Mouse (Mus musculus) spleen, adult 18-20 months (tissue): ENCODE results near the gene Epor.

ENCODE experiments used
- DNase-seq, 2 experiments: peaks; one replicate each; pipeline ENCODE4 v3.0.0; 2022; ENCODE audit warnings: mixed read lengths in 2 of 2

Gene Epor

GRCm38 (mm10) chr9:21935466-21936131, 27.7 kb downstream of the Epor start:
- no peak for DNase-seq

DNA sequence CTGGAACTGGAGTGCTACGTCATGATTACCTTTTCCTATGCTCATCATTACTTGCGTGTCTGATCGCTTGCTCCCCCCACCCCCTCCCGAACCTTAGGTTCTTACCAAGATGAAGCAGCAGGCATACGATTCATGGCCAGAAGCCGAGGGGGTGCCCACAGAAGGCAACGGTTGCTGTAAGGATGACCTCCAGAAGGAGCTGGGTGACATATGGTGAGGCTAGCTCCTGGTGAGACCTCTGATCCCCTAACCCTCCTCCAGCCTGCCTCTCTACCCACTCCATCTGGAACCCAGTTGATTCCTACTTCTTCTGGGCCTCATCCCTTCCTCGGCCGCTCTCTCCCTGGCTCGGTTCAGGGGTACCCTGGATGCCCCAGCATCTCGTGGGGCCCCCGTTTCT, 29.3 kb downstream of the Epor start:
- no peak for DNase-seq

DNA sequence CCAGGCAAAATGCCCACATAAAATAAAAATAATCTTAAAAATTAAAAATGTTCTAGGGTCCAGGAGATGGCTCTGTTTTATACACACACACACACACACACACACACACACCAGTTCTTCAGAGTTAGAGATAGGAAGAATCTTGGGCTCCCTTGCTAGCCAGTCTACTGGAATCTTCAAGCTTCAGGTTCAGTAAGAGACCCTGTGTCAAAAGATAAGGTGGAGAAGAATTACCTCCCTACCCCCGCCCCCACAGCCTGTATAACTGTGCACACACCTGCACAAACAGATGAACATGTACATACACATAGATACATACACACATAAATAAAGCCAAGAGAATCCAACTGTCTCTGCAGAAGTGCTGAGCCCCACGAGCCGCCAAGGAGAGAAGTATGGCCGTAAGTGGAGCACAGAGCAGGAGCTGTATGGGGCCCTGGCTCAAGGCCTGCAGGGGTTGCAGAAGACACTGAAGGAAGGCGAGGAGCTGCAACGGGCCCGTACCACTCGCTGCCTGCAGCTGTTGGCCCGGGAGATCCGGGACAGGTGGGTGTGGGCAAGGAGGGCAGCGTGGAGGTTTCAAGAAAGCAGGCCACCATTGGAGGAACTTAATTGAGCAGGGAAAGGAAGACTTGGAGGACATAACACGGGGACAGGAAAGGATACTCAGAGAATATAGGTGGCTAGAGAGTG, 30.7 kb downstream of the Epor start:
- DNase-seq: no peak

DNA sequence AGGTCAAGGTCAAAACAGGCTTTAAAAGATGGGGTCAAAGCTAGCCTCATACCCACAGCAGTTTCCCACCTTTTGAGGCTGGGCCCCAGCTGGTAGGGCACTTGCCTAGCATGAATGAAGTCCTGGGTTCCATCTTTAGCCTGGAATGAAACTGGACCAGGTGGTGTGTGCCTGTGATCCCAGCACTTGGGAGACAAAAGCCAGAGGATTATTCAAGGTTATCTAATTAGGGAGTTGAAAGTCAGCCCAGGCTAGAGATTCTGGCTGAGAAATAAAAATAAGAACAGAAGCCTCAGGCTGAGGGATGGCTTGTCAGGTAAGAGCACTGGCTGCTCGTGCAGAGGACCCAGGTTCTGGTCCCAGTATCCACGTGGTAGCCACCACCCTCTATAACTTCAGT, 31.3 kb downstream of the Epor start:
- no peak for DNase-seq

DNA sequence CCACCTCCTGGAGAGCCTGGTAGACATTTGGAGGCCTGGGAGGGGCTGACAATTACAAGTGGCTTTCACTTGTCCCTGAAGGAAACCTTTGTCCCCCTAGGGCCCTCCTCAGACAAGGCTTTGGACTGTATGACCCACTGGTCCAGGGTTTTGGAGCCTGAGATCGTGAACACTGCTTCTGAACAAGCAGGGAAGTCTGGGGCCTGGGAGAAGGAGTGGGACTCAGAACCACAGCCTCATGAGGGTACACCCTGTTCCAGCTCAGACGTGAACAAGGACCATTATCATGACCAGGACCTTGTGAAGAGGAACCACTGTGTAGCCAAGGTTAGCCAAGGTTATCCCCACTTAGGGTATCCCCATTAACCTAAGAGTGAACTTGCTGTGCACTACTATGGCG, 34.1 kb downstream of the Epor start:
- DNase-seq: no peak

DNA sequence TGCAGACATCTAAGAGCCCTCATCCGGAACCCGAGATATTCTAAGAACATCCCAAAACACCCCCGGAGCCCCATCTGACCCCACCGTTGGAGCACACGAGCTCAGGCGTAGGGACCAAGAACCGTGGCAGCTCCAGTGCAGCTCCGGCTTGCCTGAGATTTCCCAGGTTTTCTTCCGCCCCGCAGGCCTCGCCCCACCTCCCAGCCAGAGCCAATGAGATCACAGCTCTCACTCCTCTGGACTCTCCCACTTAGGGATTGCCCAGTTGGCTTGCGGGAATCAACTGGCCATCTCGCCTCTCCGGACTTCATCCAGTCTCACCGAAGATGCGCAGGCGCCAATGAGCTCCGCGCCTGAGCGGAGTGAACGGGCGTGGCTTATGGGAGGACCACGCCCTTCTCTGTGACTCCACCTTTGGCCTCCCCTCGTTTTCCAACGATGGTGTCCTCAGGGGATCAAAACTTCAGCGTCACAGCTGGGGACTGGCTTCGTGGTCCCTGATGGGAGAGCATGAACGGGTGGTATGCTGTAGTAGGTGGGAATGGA, 36.0 kb downstream of the Epor start, which contains the start of the genes Ccdc159 and Tmem205:
TSS of gene Ccdc159 (plus strand) at position 264 of the 546 bp plus-strand sequence.
TSS of gene Tmem205 (minus strand) at position 349 of the 546 bp plus-strand sequence.
- peak; percentile 24 to 35 for DNase-seq

GRCm38 (mm10) chr9:21926784-21927183, 36.5 kb downstream of the Epor start:
- DNase-seq: no peak

DNA sequence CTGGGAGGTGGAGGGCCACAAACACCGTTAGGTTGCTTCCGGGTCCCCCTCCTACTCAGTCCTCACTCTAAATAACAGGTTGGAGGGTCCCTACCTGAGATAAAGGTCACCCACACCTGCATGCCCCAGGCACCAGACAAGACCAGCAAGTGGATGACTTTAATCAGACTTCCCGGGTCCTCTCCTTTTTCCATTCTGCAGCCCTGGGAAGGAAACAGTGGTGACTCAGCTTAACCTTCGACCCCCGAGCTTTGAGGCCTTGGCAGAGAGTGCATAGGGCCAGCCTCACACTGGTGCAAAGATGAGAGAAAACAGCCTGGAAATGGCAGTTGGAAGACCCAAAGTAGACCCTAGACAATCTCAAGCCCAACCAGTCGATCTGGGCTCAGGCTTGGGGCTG, 37.2 kb downstream of the Epor start:
- no peak for DNase-seq

- no peak for DNase-seq
Observed at GRCm38 (mm10) chr9:21925506-21925905, 37.8 kb downstream of the Epor start.

DNA sequence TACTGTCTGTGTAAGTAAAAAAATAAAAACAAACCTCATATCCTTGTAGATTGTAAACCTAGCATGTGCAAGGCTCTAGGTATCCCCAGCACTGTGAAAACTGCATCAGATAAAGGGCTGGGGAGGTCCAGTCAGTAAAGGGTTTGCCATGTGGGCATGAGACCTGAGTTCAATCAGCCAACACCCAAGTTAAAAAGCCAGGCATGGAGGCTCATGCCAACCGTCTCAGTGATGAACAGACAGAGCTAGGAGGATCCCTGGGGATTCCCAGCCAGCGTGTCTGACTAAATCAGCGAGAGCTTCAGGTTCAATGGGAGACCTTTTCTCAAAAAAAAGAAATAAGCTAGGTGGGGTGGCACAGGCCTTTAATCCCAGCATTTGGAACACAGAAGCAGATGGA, 38.3 kb downstream of the Epor start:
- no peak for DNase-seq

DNA sequence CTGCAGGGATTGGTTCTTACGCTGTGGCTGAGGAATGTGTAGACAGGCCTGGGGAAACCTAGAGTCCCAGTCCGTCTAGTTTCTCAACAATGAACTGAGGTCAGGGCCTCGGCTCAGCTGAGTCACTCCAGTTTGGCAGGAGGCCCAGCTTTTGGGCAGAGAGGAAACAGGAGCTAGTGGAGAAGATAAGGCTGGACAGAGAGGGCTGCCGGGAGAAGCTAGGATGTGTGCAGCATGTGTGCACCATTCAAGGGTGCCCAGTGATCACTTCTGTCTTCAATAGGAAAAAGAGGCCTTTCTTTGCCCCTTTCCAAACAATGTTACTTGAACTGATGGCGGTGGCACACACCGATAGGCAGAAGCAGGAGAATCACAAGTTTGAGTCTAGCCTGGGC, 39.2 kb downstream of the Epor start:
- DNase-seq: peak in 1 of 2 experiments; percentile 31

- no peak for DNase-seq
Observed at GRCm38 (mm10) chr9:21923490-21924098, 39.7 kb downstream of the Epor start.

DNA sequence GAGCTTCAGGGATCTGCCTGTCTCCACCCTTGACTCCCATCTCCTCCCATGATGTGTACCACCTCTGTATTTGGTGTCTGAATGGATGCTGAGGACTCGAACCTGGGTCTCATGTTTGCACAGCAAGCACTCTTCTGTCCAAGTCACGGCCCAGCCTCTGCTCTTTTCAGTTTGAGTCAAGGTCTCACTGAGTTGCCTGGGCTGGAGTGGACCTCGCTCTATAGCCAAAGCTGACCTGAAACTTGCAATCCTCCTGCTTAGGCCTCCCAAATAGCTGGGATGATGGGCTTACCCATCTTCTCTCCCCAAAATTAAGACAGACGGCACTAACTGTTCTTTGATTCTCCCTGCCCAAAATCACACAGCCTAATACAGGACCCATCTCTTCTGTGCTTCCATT, 40.3 kb downstream of the Epor start:
- no peak for DNase-seq

DNA sequence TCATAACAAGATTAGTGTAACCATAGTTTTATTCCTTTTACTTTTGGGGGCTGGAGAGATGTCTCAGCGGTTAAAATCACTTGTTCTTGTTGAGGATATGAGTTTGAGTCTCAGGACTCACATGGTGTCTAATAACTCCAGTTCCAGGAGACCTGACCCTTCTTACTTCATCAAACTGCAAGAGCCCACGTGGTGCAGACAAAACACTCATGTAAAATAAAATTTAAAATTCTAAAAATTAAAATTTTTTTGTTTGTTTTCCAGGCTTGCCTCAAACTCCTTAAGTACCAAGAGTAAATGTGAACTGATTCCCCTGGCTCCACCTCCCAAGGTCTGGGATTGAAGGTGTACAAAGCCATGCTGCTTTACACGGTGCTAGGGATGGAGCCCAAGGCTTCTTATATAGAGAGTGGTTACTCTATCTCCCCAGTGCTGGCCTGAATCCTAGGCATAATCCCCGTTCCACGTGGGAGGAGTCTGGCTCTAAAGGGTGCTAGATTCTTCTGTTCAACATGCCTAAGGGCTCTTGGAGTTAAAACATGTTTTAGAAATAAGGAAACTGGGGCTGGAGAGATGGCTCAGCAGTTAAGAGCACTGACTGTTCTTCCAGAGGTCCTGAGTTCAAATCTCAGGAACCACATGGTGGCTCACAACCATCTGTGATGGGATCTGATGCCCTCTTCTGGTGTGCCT, 44.5 kb downstream of the Epor start:
- no peak for DNase-seq

DNA sequence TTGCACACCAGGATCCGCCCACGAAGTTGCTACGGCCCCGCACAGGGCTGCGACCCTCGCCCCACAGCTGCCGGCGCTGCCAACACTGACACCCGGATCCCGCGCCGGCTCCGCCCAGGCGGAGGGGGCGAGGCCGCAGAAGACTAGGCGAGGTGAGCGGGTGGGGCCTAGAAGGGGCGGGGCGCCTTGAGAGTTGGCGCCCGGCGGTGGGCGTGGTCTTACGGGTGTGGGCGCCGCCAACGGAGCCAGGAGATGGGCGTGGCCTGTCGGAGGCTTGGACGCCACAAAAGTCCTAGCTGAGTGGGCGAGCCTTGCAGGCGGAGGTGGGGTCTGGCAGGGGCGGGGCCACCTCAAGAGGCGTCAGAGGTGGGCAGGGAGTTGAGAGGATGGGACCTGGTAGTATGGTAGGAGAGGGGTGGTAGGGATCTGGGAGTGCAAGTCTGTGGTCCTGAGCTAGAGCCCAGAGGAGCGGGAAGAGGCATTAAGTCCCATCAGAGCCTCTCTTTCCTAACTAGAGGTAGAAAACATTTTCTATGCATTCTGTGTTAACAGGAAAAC, 45.2 kb downstream of the Epor start, which contains the start of gene Rab3d:
TSS of gene Rab3d (minus strand) at position 158 of the 558 bp plus-strand sequence.
- peak; percentile 93 to 96 for DNase-seq

- DNase-seq: peak in 1 of 2 experiments; percentile 28
Observed at GRCm38 (mm10) chr9:21917493-21918034, 45.7 kb downstream of the Epor start.

DNA sequence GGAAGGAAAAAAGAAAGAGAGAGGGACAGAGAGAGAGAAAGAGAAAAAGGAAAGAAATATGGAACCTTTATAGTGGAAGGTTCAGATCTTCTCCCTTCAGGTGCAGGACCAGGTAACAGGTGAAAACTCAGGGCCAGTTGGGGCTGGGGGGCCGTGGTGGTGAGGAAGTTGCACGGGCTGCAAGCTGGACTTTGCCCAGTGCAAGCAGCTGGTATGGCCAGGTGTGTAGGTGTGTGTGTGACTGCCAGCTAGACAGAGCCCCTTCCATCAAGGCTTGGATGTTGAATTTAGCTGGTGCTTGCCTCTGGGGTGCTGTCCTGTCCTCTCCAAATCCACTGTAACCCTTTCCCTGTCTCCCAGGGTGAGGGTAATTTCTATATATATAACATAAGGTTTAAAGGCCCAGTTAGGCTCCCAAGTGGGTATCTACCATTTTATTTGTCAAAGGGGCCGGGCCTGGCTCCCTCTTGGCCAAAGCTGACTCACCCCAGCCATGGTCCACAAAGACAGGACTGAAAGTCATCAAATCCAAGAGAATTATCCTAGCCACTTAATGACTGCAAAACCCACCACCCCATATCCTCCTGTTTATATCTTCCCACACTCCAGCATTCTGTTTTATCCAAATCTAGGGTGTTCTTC, 46.3 kb downstream of the Epor start:
- DNase-seq: no peak

- DNase-seq: no peak
Observed at GRCm38 (mm10) chr9:21909474-21910223, 53.7 kb downstream of the Epor start.
